Mouse (Mus musculus) brain, embryonic 14.5 days (tissue): ENCODE data around the gene Ubtd2.

Source experiments
- CTCF ChIP-seq: fragments of 200-500 bp; IDR thresholded peaks from 2 replicates; pipeline ENCODE4 v1.5.1; 2012; ENCODE audit warnings: inconsistent platforms, mild to moderate bottlenecking, moderate library complexity, borderline replicate concordance; ENCODE audit not compliant: insufficient read depth, insufficient read length; ENCODE audit errors: extremely low read depth
- POLR2A ChIP-seq: fragments of 200-500 bp; IDR thresholded peaks from 2 replicates; pipeline ENCODE4 v1.6.1; 2012; ENCODE audit warnings: mild to moderate bottlenecking, inconsistent platforms, borderline replicate concordance; ENCODE audit not compliant: poor library complexity, insufficient read depth, insufficient read length, severe bottlenecking; ENCODE audit errors: extremely low read depth

GRCm38 (mm10) chr11:32409823-32410562 lies 45.2 kb upstream of the Ubtd2 start:
- no peak for TF ChIP-seq CTCF
- TF ChIP-seq POLR2A: no peak
